Mouse (Mus musculus) forebrain, embryonic 15.5 days (tissue): ENCODE data around the gene Cdk18. TPM values are rescaled to one million over a fixed set of nuclear protein-coding genes. Genes with fewer than 3 reads are reported as not detected.
A peak's percentile ranks its signal among the peaks of the same experiment; 100 is the strongest.

ENCODE experiments used
- ATAC-seq: fragments of 200-750 bp; cut with Nextera tagmentation; replicated peaks from 2 replicates; pipeline ENCODE4 v1.8.0; 2017; ENCODE audit warnings: mild to moderate bottlenecking, moderate TSS enrichment, moderate library complexity
- H3K27ac ChIP-seq: fragments of 300-500 bp; sonication (generic); replicated peaks from 2 replicates; pipeline ENCODE4 v1.5.1; 2015; ENCODE audit warnings: mild to moderate bottlenecking, inconsistent platforms
- H3K27me3 ChIP-seq: fragments of 300-500 bp; sonication (generic); 2 replicates; pipeline ENCODE4 v1.6.1; 2015; ENCODE audit warnings: inconsistent platforms
- H3K36me3 ChIP-seq: fragments of 300-500 bp; sonication (generic); 2 replicates; pipeline ENCODE4 v1.6.1; 2015; ENCODE audit warnings: mild to moderate bottlenecking, inconsistent platforms
- H3K4me1 ChIP-seq: fragments of 300-500 bp; sonication (generic); 2 replicates; pipeline ENCODE4 v1.6.1; 2015; ENCODE audit warnings: inconsistent platforms
- H3K4me2 ChIP-seq: fragments of 300-500 bp; sonication (generic); replicated peaks from 2 replicates; pipeline ENCODE4 v1.6.1; 2015; ENCODE audit warnings: mild to moderate bottlenecking, inconsistent platforms
- H3K4me3 ChIP-seq: fragments of 300-500 bp; sonication (generic); 2 replicates; pipeline ENCODE4 v1.5.1; 2015; ENCODE audit warnings: mild to moderate bottlenecking, inconsistent platforms
- H3K9ac ChIP-seq: fragments of 300-500 bp; sonication (generic); replicated peaks from 2 replicates; pipeline ENCODE4 v1.6.1; 2015; ENCODE audit warnings: mild to moderate bottlenecking, inconsistent platforms
- H3K9me3 ChIP-seq: fragments of 300-500 bp; sonication (generic); 2 replicates; pipeline ENCODE4 v1.6.1; 2016; ENCODE audit warnings: inconsistent platforms
- WGBS: fragments of 180-500 bp; shearing (Covaris S2); methylation state at CpG from one replicate; pipeline ENCODE4 v1.1.7; 2015; ENCODE audit warnings: mixed read lengths; 5-methylcytosine and 5-hydroxymethylcytosine counted together
- polyA plus RNA-seq: library from polyadenylated mRNA; unstranded; fragments of >200 nt; fragmentation: Nextera tagmentation; extraction: Ambion mirVana; gene quantifications from 2 replicates; pipeline ENCODE4 v1.2.1, GENCODE M21; 2015

Cdk18 gene
- polyA plus RNA-seq, 1 experiment from 2014 or later, result 0.18 TPM

- H3K4me3 ChIP-seq, result no peak overlapping the region
- no peaks in the 10 kb centered on the region for H3K36me3 ChIP-seq
- H3K27me3 ChIP-seq, result no peaks in the 10 kb centered on the region
- no peaks in the 10 kb centered on the region for H3K9me3 ChIP-seq
- WGBS, result 83% methylated on average over 6 of the region's 6 CpGs
- no peaks in the 10 kb centered on the region for H3K4me1 ChIP-seq
- H3K9ac ChIP-seq, result no peak overlapping the region
- no peak overlapping the region for H3K4me2 ChIP-seq
- no peak overlapping the region for H3K27ac ChIP-seq
- ATAC-seq, result no peak
Observed at GRCm38 (mm10) chr1:132101953-132102697, 37.4 kb downstream of the Cdk18 start.

DNA sequence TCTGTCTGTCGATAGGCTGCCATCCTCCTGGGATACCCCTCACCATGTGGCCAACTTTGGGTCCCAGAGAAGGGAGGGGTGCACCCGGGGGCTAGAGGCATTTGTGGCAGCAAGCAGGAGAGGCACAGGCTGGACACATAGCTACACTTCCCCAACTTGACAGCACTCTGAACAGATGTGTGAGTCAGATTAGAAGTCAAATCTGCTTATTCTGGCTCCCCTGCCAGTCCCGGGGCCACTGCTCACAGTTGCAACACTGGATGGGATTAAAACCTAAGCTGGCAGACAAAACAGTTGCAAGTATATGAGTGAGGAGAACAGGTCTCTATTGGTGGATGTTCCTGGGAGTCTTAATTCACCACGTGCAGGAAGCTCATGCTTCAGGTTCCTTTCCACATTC lies 39.7 kb downstream of the Cdk18 start:
- H3K27ac ChIP-seq, result no peak overlapping the region
- WGBS, result 80% methylated on average over 4 of the region's 4 CpGs
- ATAC-seq, result no peak
- H3K4me3 ChIP-seq, result no peak overlapping the region
- H3K27me3 ChIP-seq, result no peaks in the 10 kb centered on the region
- no peak overlapping the region for H3K4me2 ChIP-seq
- H3K9ac ChIP-seq, result no peak overlapping the region
- no peaks in the 10 kb centered on the region for H3K9me3 ChIP-seq
- no peaks in the 10 kb centered on the region for H3K4me1 ChIP-seq
- H3K36me3 ChIP-seq, result no peaks in the 10 kb centered on the region

- Histone ChIP-seq H3K9ac (no peak overlapping the region), H3K36me3 (no peaks in the 10 kb centered on the region), H3K4me2 (no peak overlapping the region), H3K27me3 (no peaks in the 10 kb centered on the region), H3K4me1 (no peaks in the 10 kb centered on the region), H3K27ac (no peak overlapping the region), H3K9me3 (no peaks in the 10 kb centered on the region), H3K4me3 (no peak overlapping the region)
- ATAC-seq, result no peak
- 71% methylated on average over 4 of the region's 4 CpGs for WGBS
Observed at GRCm38 (mm10) chr1:132099016-132099415, 40.5 kb downstream of the Cdk18 start.

DNA sequence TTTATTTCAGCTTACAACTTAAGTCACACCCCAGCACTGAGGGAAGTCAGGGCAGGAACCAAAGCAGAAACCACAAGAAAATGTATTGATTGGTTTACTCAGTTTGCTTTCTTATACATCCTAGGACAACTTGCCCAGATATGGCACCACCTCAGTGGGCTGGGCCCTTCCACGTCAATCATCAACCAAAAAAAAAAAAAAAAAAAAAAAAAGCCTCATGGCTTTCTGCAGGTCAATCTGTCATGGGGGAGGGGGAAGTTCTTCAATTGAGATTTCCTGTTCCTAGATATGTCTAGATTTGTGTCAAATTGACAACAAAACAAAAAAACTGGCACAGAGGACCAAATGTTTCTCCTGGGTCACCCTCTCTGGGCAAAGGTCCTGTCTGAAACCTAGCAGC lies 41.4 kb downstream of the Cdk18 start:
- no peak overlapping the region for H3K4me3 ChIP-seq
- H3K9me3 ChIP-seq, result no peaks in the 10 kb centered on the region
- H3K4me1 ChIP-seq, result no peaks in the 10 kb centered on the region
- no peak overlapping the region for H3K4me2 ChIP-seq
- no peaks in the 10 kb centered on the region for H3K36me3 ChIP-seq
- no peak for ATAC-seq
- no peaks in the 10 kb centered on the region for H3K27me3 ChIP-seq
- no peak overlapping the region for H3K27ac ChIP-seq
- WGBS, result 74% methylated on average over 1 of the region's 1 CpGs
- H3K9ac ChIP-seq, result no peak overlapping the region

- no peaks in the 10 kb centered on the region for H3K36me3 ChIP-seq
Observed at GRCm38 (mm10) chr1:132095356-132096004, 44.0 kb downstream of the Cdk18 start.

DNA sequence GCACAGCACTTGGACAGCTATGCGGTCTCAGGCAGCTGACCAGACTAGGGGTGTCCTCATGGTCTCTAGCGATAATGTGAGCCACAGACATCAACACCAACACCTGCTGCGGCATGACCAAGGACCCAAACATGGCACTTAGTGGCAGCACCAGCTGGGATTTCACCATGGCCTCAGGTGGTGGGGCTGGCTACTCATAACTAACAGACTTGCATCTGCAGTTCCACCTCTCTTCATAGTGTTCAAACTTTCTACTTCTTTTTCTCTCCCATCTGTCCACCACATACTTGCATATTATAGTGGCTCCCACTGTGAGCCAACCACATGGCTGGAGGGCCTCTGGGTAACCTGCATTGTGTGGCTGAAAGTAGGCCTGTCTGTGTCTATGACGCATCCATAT lies 46.2 kb downstream of the Cdk18 start:
- H3K4me3 ChIP-seq, result no peak overlapping the region
- H3K9ac ChIP-seq, result no peak overlapping the region
- WGBS, result 95% methylated on average over 4 of the region's 4 CpGs
- no peak overlapping the region for H3K4me2 ChIP-seq
- H3K27me3 ChIP-seq, result no peaks in the 10 kb centered on the region
- no peak for ATAC-seq
- no peaks in the 10 kb centered on the region for H3K36me3 ChIP-seq
- no peak overlapping the region for H3K27ac ChIP-seq
- H3K9me3 ChIP-seq, result no peaks in the 10 kb centered on the region
- H3K4me1 ChIP-seq, result 0 out of 2 replicates have a peak, but pooled peaks cover 3% of the 10 kb centered on the region

More at GRCm38 (mm10) chr1:132095356-132096004, 44.0 kb downstream of the Cdk18 start:
- Histone ChIP-seq H3K9me3 (no peaks in the 10 kb centered on the region), H3K27ac (no peak overlapping the region), H3K4me3 (no peak overlapping the region), H3K27me3 (no peaks in the 10 kb centered on the region), H3K9ac (no peak overlapping the region), H3K4me1 (no peaks in the 10 kb centered on the region), H3K4me2 (no peak overlapping the region)
- no peak for ATAC-seq
- WGBS, result 79% methylated on average over 11 of the region's 11 CpGs

DNA sequence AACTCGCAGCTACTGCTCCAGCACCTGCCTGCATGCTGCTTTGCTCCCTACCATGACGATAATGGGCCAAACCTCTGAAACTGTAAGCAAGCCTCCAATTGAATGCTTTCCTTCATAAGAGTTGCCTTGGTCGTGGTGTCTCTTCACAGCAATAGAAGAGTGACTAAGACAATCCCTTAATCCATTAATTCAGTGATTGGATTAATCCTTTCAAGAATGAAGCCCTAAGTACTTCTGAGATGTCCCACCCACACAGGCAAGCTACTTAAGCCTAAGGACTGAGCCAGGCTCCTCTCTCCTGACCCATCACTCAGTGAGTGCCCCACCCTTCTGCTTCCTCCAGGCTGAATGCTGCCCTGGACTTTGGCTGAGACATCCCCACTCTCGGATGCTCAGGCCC lies 49.2 kb downstream of the Cdk18 start:
- H3K4me2 ChIP-seq, result no peak overlapping the region
- no peaks in the 10 kb centered on the region for H3K36me3 ChIP-seq
- no peak overlapping the region for H3K9ac ChIP-seq
- H3K4me3 ChIP-seq, result no peak overlapping the region
- no peaks in the 10 kb centered on the region for H3K9me3 ChIP-seq
- H3K27me3 ChIP-seq, result no peaks in the 10 kb centered on the region
- H3K27ac ChIP-seq, result no peak overlapping the region
- no peak for ATAC-seq
- H3K4me1 ChIP-seq, result 0 out of 2 replicates have a peak, but pooled peaks cover 4% of the 10 kb centered on the region
- 32% methylated on average over 4 of the region's 4 CpGs for WGBS

GRCm38 (mm10) chr1:132089767-132090166 lies 49.7 kb downstream of the Cdk18 start:
- whole genome bisulfite sequencing, result 81% methylated on average over 6 of the region's 6 CpGs
- Histone ChIP-seq H3K9ac (no peak overlapping the region), H3K4me1 (0 out of 2 replicates have a peak, but pooled peaks cover 4% of the 10 kb centered on the region), H3K27ac (no peak overlapping the region), H3K36me3 (no peaks in the 10 kb centered on the region), H3K4me3 (no peak overlapping the region), H3K27me3 (no peaks in the 10 kb centered on the region), H3K4me2 (no peak overlapping the region), H3K9me3 (no peaks in the 10 kb centered on the region)
- no peak for ATAC-seq

DNA sequence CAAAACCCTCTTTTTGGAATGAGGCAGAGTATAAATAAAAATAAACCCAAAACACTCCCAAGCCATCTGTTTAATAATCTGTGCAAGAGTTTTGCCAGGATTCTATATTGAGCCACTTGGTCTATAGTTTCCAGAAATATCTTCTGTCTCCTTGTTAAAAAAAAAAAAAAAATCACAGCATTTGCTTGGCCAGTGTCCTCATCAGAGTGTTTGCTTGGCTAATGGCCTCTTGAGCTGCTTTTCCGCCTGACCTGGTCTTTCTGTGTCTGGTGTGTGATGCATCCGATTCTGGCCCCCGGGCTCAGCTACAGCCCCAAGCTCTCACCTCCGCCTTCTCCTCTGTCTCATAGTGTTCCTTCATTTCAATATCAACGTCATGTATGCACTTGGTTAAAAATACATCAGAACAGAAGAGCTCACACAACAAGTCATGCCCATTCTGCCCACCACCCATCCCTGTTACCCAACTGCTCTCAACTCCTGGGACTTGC lies 51.3 kb downstream of the Cdk18 start:
- Histone ChIP-seq H3K9ac (no peak overlapping the region), H3K4me3 (no peak overlapping the region), H3K27ac (peak overlapping the region; percentile 81), H3K9me3 (no peaks in the 10 kb centered on the region), H3K27me3 (no peaks in the 10 kb centered on the region), H3K36me3 (no peaks in the 10 kb centered on the region), H3K4me1 (0 out of 2 replicates have a peak, but pooled peaks cover 4% of the 10 kb centered on the region), H3K4me2 (no peak overlapping the region)
- 64% methylated on average over 5 of the region's 5 CpGs for WGBS
- peak; percentile 32; the same call in 1 of the 2 replicates for ATAC-seq

DNA sequence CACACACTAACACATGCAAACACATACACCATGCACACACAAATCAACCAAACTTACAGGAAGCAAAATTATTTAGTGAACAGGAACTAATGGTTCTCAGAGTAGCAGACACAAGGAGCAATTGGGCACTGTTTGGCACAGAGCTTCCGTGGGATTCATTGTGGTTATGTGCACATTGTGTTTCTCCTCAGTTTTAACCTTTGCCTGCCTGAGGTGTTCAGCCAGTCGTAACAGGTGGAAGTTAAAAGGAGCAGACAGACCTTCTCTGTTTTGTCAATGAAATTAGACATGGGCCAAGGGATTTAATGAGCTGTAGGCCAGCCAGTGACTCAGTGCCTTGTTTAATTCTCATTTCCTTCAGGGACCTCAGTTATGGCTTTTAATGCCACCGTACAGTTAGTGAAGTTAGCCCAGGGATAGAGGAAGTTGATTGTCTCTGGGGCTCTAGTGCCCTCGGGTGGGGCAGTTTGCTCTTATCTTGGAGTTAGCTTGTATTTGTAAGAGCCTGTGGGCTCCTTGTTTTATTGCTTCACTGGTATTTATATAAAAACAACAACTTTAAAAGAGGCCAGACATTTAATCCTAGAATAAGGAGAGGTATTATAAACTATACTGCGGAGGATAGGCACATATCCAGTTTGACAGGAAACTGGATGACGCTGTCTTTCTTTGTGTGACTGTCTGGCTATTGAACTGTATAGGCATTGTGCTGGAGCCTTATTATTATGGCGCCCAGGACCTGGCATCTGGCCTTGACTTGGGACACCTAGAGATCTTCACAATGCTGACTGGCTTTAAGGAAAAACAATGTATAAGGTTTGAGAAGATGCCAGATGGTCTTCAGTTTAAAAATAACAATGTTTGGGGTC lies 54.1 kb downstream of the Cdk18 start:
- H3K4me1 ChIP-seq, result 0 out of 2 replicates have a peak, but pooled peaks cover 4% of the 10 kb centered on the region
- H3K9me3 ChIP-seq, result no peaks in the 10 kb centered on the region
- H3K4me2 ChIP-seq, result no peak overlapping the region
- H3K4me3 ChIP-seq, result no peak overlapping the region
- no peak overlapping the region for H3K9ac ChIP-seq
- 62% methylated on average over 7 of the region's 7 CpGs for WGBS
- no peak for ATAC-seq
- no peaks in the 10 kb centered on the region for H3K36me3 ChIP-seq
- H3K27me3 ChIP-seq, result no peaks in the 10 kb centered on the region
- H3K27ac ChIP-seq, result no peak overlapping the region

DNA sequence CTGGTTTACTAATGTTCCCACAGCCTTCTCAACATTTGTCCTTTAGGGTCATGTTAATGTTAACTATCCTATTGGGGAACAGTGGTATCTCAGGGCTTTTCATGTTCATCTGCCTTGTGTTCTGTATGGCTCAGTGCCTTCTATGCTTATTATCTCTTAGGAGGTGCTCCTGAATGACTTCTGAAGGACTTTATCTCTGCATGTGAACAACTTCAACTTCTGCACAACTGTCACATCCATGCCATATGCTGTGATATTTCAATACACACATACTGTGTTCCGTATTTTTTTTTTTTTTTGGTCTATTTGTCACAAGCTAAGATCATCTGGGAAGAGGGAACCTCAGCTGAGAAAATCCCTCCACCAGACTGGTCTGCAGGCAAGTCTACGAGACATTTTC lies 61.1 kb downstream of the Cdk18 start:
- Histone ChIP-seq H3K4me1 (no peaks in the 10 kb centered on the region), H3K9ac (no peak overlapping the region), H3K4me3 (no peak overlapping the region), H3K9me3 (no peaks in the 10 kb centered on the region), H3K27ac (no peak overlapping the region), H3K27me3 (no peaks in the 10 kb centered on the region), H3K4me2 (no peak overlapping the region), H3K36me3 (no peaks in the 10 kb centered on the region)
- 90% methylated on average over 2 of the region's 2 CpGs for WGBS
- no peak for ATAC-seq

GRCm38 (mm10) chr1:132075576-132075975 lies 63.9 kb downstream of the Cdk18 start:
- H3K27ac ChIP-seq, result no peak overlapping the region
- no peak for ATAC-seq
- H3K4me1 ChIP-seq, result no peaks in the 10 kb centered on the region
- no peaks in the 10 kb centered on the region for H3K9me3 ChIP-seq
- no peak overlapping the region for H3K4me2 ChIP-seq
- no peaks in the 10 kb centered on the region for H3K27me3 ChIP-seq
- WGBS, result 87% methylated on average over 10 of the region's 10 CpGs
- no peaks in the 10 kb centered on the region for H3K36me3 ChIP-seq
- H3K4me3 ChIP-seq, result no peak overlapping the region
- no peak overlapping the region for H3K9ac ChIP-seq
